Mouse (Mus musculus) midbrain, embryonic 12.5 days (tissue): ENCODE data around the gene Tmcc2. TPM values are rescaled to one million over a fixed set of nuclear protein-coding genes. Genes with fewer than 3 reads are reported as not detected.

Source experiments
- ATAC-seq: fragments of 200-750 bp; cut with Nextera tagmentation; 2 replicates; pipeline ENCODE4 v1.8.0; 2017; ENCODE audit warnings: low read depth, moderate TSS enrichment, moderate library complexity; ENCODE audit not compliant: low FRiP score
- H3K27ac ChIP-seq: fragments of 300-500 bp; sonication (generic); replicated peaks from 2 replicates; pipeline ENCODE4 v1.5.1; 2016; ENCODE audit warnings: mild to moderate bottlenecking
- H3K27me3 ChIP-seq: fragments of 300-500 bp; sonication (generic); 2 replicates; pipeline ENCODE4 v1.6.1; 2016; ENCODE audit warnings: mild to moderate bottlenecking
- H3K36me3 ChIP-seq: fragments of 300-500 bp; sonication (generic); 2 replicates; pipeline ENCODE4 v1.6.1; 2016
- H3K4me1 ChIP-seq: fragments of 300-500 bp; sonication (generic); 2 replicates; pipeline ENCODE4 v1.6.1; 2016
- H3K4me2 ChIP-seq: fragments of 300-500 bp; sonication (generic); replicated peaks from 2 replicates; pipeline ENCODE4 v1.6.1; 2016; ENCODE audit warnings: mild to moderate bottlenecking, moderate library complexity
- H3K4me3 ChIP-seq: fragments of 300-500 bp; sonication (generic); 2 replicates; pipeline ENCODE4 v1.5.1; 2016; ENCODE audit warnings: mild to moderate bottlenecking
- H3K9ac ChIP-seq: fragments of 300-500 bp; sonication (generic); replicated peaks from 2 replicates; pipeline ENCODE4 v1.6.1; 2016; ENCODE audit warnings: mild to moderate bottlenecking, moderate library complexity
- H3K9me3 ChIP-seq: fragments of 300-500 bp; sonication (generic); 2 replicates; pipeline ENCODE4 v1.6.1; 2016; ENCODE audit warnings: mild to moderate bottlenecking
- WGBS: fragments of 180-500 bp; shearing (Covaris S2); methylation state at CpG from one replicate; pipeline ENCODE4 v1.1.7; 2016; 5-methylcytosine and 5-hydroxymethylcytosine counted together
- polyA plus RNA-seq: library from polyadenylated mRNA; unstranded; fragments of >200 nt; fragmentation: Nextera tagmentation; extraction: Ambion mirVana; gene quantifications from 2 replicates; pipeline ENCODE4 v1.2.1, GENCODE M21; 2016

The Tmcc2 gene
- polyA plus RNA-seq, result 35.4 and 36.8 TPM in 2 replicates

GRCm38 (mm10) chr1:132390691-132391579 is at the start of gene Tmcc2:
TSS of gene Tmcc2 (minus strand) at chr1:132391281.
- no peaks in the 10 kb centered on the region for H3K36me3 ChIP-seq
- H3K9me3 ChIP-seq, result no peaks in the 10 kb centered on the region
- H3K9ac ChIP-seq, result peak within 1 kb of the TSS; percentile 95
- peak; percentile 27 for ATAC-seq
- peak within 1 kb of the TSS; percentile 87 for H3K4me2 ChIP-seq
- peaks cover 53% of the 10 kb centered on the region for H3K4me1 ChIP-seq
- peak within 1 kb of the TSS; percentile 78 for H3K4me3 ChIP-seq
- H3K27ac ChIP-seq, result peak within 1 kb of the TSS; percentile 88
- no peaks in the 10 kb centered on the region; the same call in 1 of the 2 replicates for H3K27me3 ChIP-seq
- under 1% methylated on average over 42 of the region's 50 CpGs for WGBS

- no peak overlapping the region for H3K9ac ChIP-seq
- ATAC-seq, result no peak
- H3K4me3 ChIP-seq, result no peak overlapping the region
- H3K36me3 ChIP-seq, result peaks cover 29% of the 10 kb centered on the region
- H3K4me1 ChIP-seq, result no peaks in the 10 kb centered on the region
- H3K4me2 ChIP-seq, result no peak overlapping the region
- H3K27me3 ChIP-seq, result no peaks in the 10 kb centered on the region
- 0 out of 2 replicates have a peak, but pooled peaks cover 4% of the 10 kb centered on the region for H3K9me3 ChIP-seq
- H3K27ac ChIP-seq, result no peak overlapping the region
- WGBS, result 80% methylated on average over 5 of the region's 5 CpGs
Measured at GRCm38 (mm10) chr1:132437389-132437788, 46.3 kb upstream of the Tmcc2 start.

- Histone ChIP-seq H3K9ac (no peak overlapping the region), H3K27me3 (no peaks in the 10 kb centered on the region), H3K36me3 (peaks cover 25% of the 10 kb centered on the region), H3K4me2 (no peak overlapping the region), H3K27ac (no peak overlapping the region), H3K4me1 (no peaks in the 10 kb centered on the region), H3K9me3 (0 out of 2 replicates have a peak, but pooled peaks cover 4% of the 10 kb centered on the region), H3K4me3 (no peak overlapping the region)
- 76% methylated on average over 1 of the region's 1 CpGs for WGBS
- no peak for ATAC-seq
Measured at GRCm38 (mm10) chr1:132436960-132437359, 45.9 kb upstream of the Tmcc2 start.

- H3K36me3 ChIP-seq, result peaks cover 21% of the 10 kb centered on the region
- no peak overlapping the region for H3K9ac ChIP-seq
- ATAC-seq, result no peak
- no peak overlapping the region for H3K27ac ChIP-seq
- H3K27me3 ChIP-seq, result no peaks in the 10 kb centered on the region
- 0 out of 2 replicates have a peak, but pooled peaks cover 4% of the 10 kb centered on the region for H3K9me3 ChIP-seq
- no peak overlapping the region for H3K4me2 ChIP-seq
- no peaks in the 10 kb centered on the region for H3K4me1 ChIP-seq
- H3K4me3 ChIP-seq, result no peak overlapping the region
- 76% methylated on average over 4 of the region's 4 CpGs for WGBS
Measured at GRCm38 (mm10) chr1:132436320-132436958, 45.4 kb upstream of the Tmcc2 start.

GRCm38 (mm10) chr1:132434032-132434431 is 43.0 kb upstream of the Tmcc2 start:
- ATAC-seq, result no peak
- peaks cover 4% of the 10 kb centered on the region; the same call in 1 of the 2 replicates for H3K4me1 ChIP-seq
- no peak overlapping the region for H3K27ac ChIP-seq
- H3K4me3 ChIP-seq, result no peak overlapping the region
- H3K27me3 ChIP-seq, result no peaks in the 10 kb centered on the region
- no peak overlapping the region for H3K9ac ChIP-seq
- 88% methylated on average over 12 of the region's 12 CpGs for WGBS
- H3K9me3 ChIP-seq, result no peaks in the 10 kb centered on the region
- H3K4me2 ChIP-seq, result no peak overlapping the region
- H3K36me3 ChIP-seq, result peaks cover 12% of the 10 kb centered on the region; the same call in 1 of the 2 replicates

GRCm38 (mm10) chr1:132433349-132433748 is 42.3 kb upstream of the Tmcc2 start:
- no peaks in the 10 kb centered on the region for H3K9me3 ChIP-seq
- no peaks in the 10 kb centered on the region for H3K27me3 ChIP-seq
- H3K27ac ChIP-seq, result no peak overlapping the region
- H3K36me3 ChIP-seq, result peaks cover 8% of the 10 kb centered on the region; the same call in 1 of the 2 replicates
- H3K4me3 ChIP-seq, result no peak overlapping the region
- peaks cover 4% of the 10 kb centered on the region; the same call in 1 of the 2 replicates for H3K4me1 ChIP-seq
- no peak overlapping the region for H3K4me2 ChIP-seq
- WGBS, result 81% methylated on average over 5 of the region's 5 CpGs
- ATAC-seq, result no peak
- no peak overlapping the region for H3K9ac ChIP-seq

GRCm38 (mm10) chr1:132431716-132432115 is 40.6 kb upstream of the Tmcc2 start:
- Histone ChIP-seq H3K27ac (no peak overlapping the region), H3K9me3 (no peaks in the 10 kb centered on the region), H3K4me2 (no peak overlapping the region), H3K4me3 (no peak overlapping the region), H3K27me3 (no peaks in the 10 kb centered on the region), H3K4me1 (peaks cover 4% of the 10 kb centered on the region; the same call in 1 of the 2 replicates), H3K36me3 (peaks cover 5% of the 10 kb centered on the region; the same call in 1 of the 2 replicates), H3K9ac (no peak overlapping the region)
- 89% methylated on average over 9 of the region's 9 CpGs for WGBS
- ATAC-seq, result no peak

GRCm38 (mm10) chr1:132430818-132431217 is 39.7 kb upstream of the Tmcc2 start:
- H3K4me3 ChIP-seq, result no peak overlapping the region
- 0 out of 2 replicates have a peak overlapping the region, but pooled peaks have one; percentile 35 for H3K27ac ChIP-seq
- no peak overlapping the region for H3K9ac ChIP-seq
- ATAC-seq, result no peak
- peaks cover 5% of the 10 kb centered on the region; the same call in 1 of the 2 replicates for H3K36me3 ChIP-seq
- no peaks in the 10 kb centered on the region for H3K27me3 ChIP-seq
- peaks cover 4% of the 10 kb centered on the region for H3K4me1 ChIP-seq
- no peaks in the 10 kb centered on the region for H3K9me3 ChIP-seq
- WGBS, result 65% methylated on average over 3 of the region's 3 CpGs
- H3K4me2 ChIP-seq, result no peak overlapping the region

- no peaks in the 10 kb centered on the region for H3K27me3 ChIP-seq
- H3K4me3 ChIP-seq, result no peak overlapping the region
- H3K36me3 ChIP-seq, result peaks cover 5% of the 10 kb centered on the region; the same call in 1 of the 2 replicates
- ATAC-seq, result no peak
- H3K4me1 ChIP-seq, result peaks cover 6% of the 10 kb centered on the region
- H3K4me2 ChIP-seq, result no peak overlapping the region
- no peak overlapping the region for H3K27ac ChIP-seq
- no peak overlapping the region for H3K9ac ChIP-seq
- no peaks in the 10 kb centered on the region for H3K9me3 ChIP-seq
Measured at GRCm38 (mm10) chr1:132425600-132425999, 34.5 kb upstream of the Tmcc2 start.

- Histone ChIP-seq H3K4me1 (peaks cover 15% of the 10 kb centered on the region), H3K9me3 (no peaks in the 10 kb centered on the region), H3K9ac (no peak overlapping the region), H3K36me3 (peaks cover 5% of the 10 kb centered on the region; the same call in 1 of the 2 replicates), H3K4me3 (no peak overlapping the region), H3K4me2 (no peak overlapping the region), H3K27me3 (no peaks in the 10 kb centered on the region), H3K27ac (no peak overlapping the region)
- no peak for ATAC-seq
- WGBS, result 93% methylated on average over 5 of the region's 5 CpGs
Measured at GRCm38 (mm10) chr1:132422912-132423696, 32.0 kb upstream of the Tmcc2 start.

- Histone ChIP-seq H3K4me1 (peaks cover 19% of the 10 kb centered on the region), H3K4me3 (no peak overlapping the region), H3K9ac (no peak overlapping the region), H3K27me3 (no peaks in the 10 kb centered on the region), H3K4me2 (no peak overlapping the region), H3K36me3 (peaks cover 5% of the 10 kb centered on the region; the same call in 1 of the 2 replicates), H3K27ac (no peak overlapping the region), H3K9me3 (no peaks in the 10 kb centered on the region)
- ATAC-seq, result no peak
- 92% methylated on average over 7 of the region's 7 CpGs for WGBS
Measured at GRCm38 (mm10) chr1:132420662-132421061, 29.6 kb upstream of the Tmcc2 start.
